Mouse (Mus musculus): ENCODE measurements at regions not wholly inside any gene's neighbourhood (a gene's known extent, or its start where the extent isn't known, plus 50 kb on each side); places are given as distances from the start of the nearest gene placed in this dataset.

GRCm38 (mm10) chr10:95758181-95758580, 84.5 kb downstream of the Gm33543 start:
- Histone ChIP-seq H3K9ac (replicated peaks; ENCODE audit: low read depth, low read length) (no peak overlapping the region), H3K4me3 (ENCODE audit: low read depth, low read length) (no peak overlapping the region), H3K4me2 (replicated peaks; ENCODE audit: low read depth, low read length) (no peak overlapping the region), H3K27ac (ENCODE audit: low read length) (no peak overlapping the region), H3K36me3 (ENCODE audit: control insufficient read depth, insufficient read depth, low read length) (no peaks in the 10 kb centered on the region), H3K4me1 (ENCODE audit: control insufficient read depth, insufficient read depth, low read length) (no peaks in the 10 kb centered on the region), H3K9me3 (ENCODE audit: control insufficient read depth, low read depth, low read length) (no peaks in the 10 kb centered on the region), H3K27me3 (ENCODE audit: control insufficient read depth, insufficient read depth, low read length) (no peaks in the 10 kb centered on the region)
- ATAC-seq (ENCODE audit: insufficient number of reproducible peaks, insufficient read depth, low FRiP score, low read depth): no peak
- WGBS: 91% methylated on average over 8 of the region's 8 CpGs

- Histone ChIP-seq H3K9me3 (ENCODE audit: control insufficient read depth, low read depth, low read length) (no peaks in the 10 kb centered on the region), H3K9ac (replicated peaks; ENCODE audit: low read depth, low read length) (no peak overlapping the region), H3K27ac (ENCODE audit: low read length) (no peak overlapping the region), H3K4me2 (replicated peaks; ENCODE audit: low read depth, low read length) (no peak overlapping the region), H3K4me1 (ENCODE audit: control insufficient read depth, insufficient read depth, low read length) (no peaks in the 10 kb centered on the region), H3K27me3 (ENCODE audit: control insufficient read depth, insufficient read depth, low read length) (no peaks in the 10 kb centered on the region), H3K36me3 (ENCODE audit: control insufficient read depth, insufficient read depth, low read length) (no peaks in the 10 kb centered on the region), H3K4me3 (ENCODE audit: low read depth, low read length) (no peak overlapping the region)
- 89% methylated on average over 3 of the region's 3 CpGs for WGBS
- ATAC-seq (ENCODE audit: insufficient number of reproducible peaks, insufficient read depth, low FRiP score, low read depth): no peak
Observed at GRCm38 (mm10) chr10:95755429-95755828, 82.2 kb upstream of the Anapc15-ps start.

- Histone ChIP-seq H3K27me3 (ENCODE audit: control insufficient read depth, insufficient read depth, low read length) (no peaks in the 10 kb centered on the region), H3K4me1 (ENCODE audit: control insufficient read depth, insufficient read depth, low read length) (no peaks in the 10 kb centered on the region), H3K9me3 (ENCODE audit: control insufficient read depth, low read depth, low read length) (no peaks in the 10 kb centered on the region), H3K36me3 (ENCODE audit: control insufficient read depth, insufficient read depth, low read length) (no peaks in the 10 kb centered on the region), H3K4me3 (ENCODE audit: low read depth, low read length) (no peak overlapping the region), H3K9ac (replicated peaks; ENCODE audit: low read depth, low read length) (no peak overlapping the region), H3K4me2 (replicated peaks; ENCODE audit: low read depth, low read length) (no peak overlapping the region), H3K27ac (ENCODE audit: low read length) (no peak overlapping the region)
- no peak for ATAC-seq (ENCODE audit: insufficient number of reproducible peaks, insufficient read depth, low FRiP score, low read depth)
- WGBS: 88% methylated on average over 11 of the region's 11 CpGs
Observed at GRCm38 (mm10) chr10:95753396-95753905, 80.2 kb upstream of the Anapc15-ps start.

DNA sequence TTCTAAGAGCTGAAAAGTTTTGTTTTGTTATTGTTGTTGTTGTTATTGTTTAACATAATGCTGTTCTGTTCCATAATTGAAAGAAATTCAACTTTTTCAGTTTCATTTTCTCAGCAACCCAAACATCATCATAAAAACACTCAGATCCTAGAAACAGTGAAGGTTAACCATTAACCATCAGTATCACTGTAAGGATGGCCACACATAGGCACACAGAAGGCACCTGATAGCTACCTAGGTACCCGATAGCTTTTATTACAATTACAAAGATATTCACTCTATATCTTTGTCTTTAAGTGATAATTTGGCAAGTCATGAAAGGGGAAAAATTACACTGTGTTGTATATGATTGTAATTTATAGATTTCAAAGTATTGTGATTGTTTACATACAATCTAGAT, 75.1 kb upstream of the Anapc15-ps start:
- Histone ChIP-seq H3K4me1 (ENCODE audit: control insufficient read depth, insufficient read depth, low read length) (no peaks in the 10 kb centered on the region), H3K27me3 (ENCODE audit: control insufficient read depth, insufficient read depth, low read length) (no peaks in the 10 kb centered on the region), H3K9ac (replicated peaks; ENCODE audit: low read depth, low read length) (no peak overlapping the region), H3K27ac (ENCODE audit: low read length) (no peak overlapping the region), H3K4me2 (replicated peaks; ENCODE audit: low read depth, low read length) (no peak overlapping the region), H3K9me3 (ENCODE audit: control insufficient read depth, low read depth, low read length) (no peaks in the 10 kb centered on the region), H3K4me3 (ENCODE audit: low read depth, low read length) (no peak overlapping the region), H3K36me3 (ENCODE audit: control insufficient read depth, insufficient read depth, low read length) (no peaks in the 10 kb centered on the region)
- WGBS: 76% methylated on average over 1 of the region's 1 CpGs
- no peak for ATAC-seq (ENCODE audit: insufficient number of reproducible peaks, insufficient read depth, low FRiP score, low read depth)

DNA sequence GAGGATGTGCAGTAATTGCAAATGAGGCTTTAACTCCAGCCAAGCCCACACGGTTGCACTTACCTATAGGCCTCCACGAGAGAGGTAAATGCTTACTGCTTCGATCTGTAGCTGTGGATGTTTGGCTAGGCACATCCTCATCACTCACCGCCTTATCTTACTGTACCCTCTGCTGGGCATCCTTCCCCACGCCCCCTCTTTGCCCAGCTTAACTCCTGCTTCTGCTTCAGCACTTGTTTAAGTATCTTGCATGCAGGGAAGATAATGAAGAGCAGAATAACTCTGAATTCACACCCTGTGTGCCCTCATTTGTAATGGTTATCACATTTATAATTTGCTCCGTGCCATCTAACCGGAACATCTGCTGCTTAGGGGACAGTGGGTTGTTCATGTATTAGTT, 74.7 kb upstream of the Anapc15-ps start:
- Histone ChIP-seq H3K4me3 (ENCODE audit: low read depth, low read length) (no peak overlapping the region), H3K4me1 (ENCODE audit: control insufficient read depth, insufficient read depth, low read length) (no peaks in the 10 kb centered on the region), H3K27me3 (ENCODE audit: control insufficient read depth, insufficient read depth, low read length) (no peaks in the 10 kb centered on the region), H3K36me3 (ENCODE audit: control insufficient read depth, insufficient read depth, low read length) (no peaks in the 10 kb centered on the region), H3K9ac (replicated peaks; ENCODE audit: low read depth, low read length) (no peak overlapping the region), H3K27ac (ENCODE audit: low read length) (no peak overlapping the region), H3K9me3 (ENCODE audit: control insufficient read depth, low read depth, low read length) (no peaks in the 10 kb centered on the region), H3K4me2 (replicated peaks; ENCODE audit: low read depth, low read length) (no peak overlapping the region)
- ATAC-seq (ENCODE audit: insufficient number of reproducible peaks, insufficient read depth, low FRiP score, low read depth): no peak
- WGBS: 76% methylated on average over 7 of the region's 7 CpGs

GRCm38 (mm10) chr10:95745834-95746620, 72.8 kb upstream of the Anapc15-ps start:
- no peak overlapping the region for H3K9ac ChIP-seq (replicated peaks; ENCODE audit: low read depth, low read length)
- no peaks in the 10 kb centered on the region for H3K27me3 ChIP-seq (ENCODE audit: control insufficient read depth, insufficient read depth, low read length)
- H3K36me3 ChIP-seq (ENCODE audit: control insufficient read depth, insufficient read depth, low read length): no peaks in the 10 kb centered on the region
- H3K4me3 ChIP-seq (ENCODE audit: low read depth, low read length): no peak overlapping the region
- no peak overlapping the region for H3K27ac ChIP-seq (ENCODE audit: low read length)
- H3K4me2 ChIP-seq (replicated peaks; ENCODE audit: low read depth, low read length): no peak overlapping the region
- WGBS: 76% methylated on average over 10 of the region's 10 CpGs
- no peak for ATAC-seq (ENCODE audit: insufficient number of reproducible peaks, insufficient read depth, low FRiP score, low read depth)
- no peaks in the 10 kb centered on the region for H3K9me3 ChIP-seq (ENCODE audit: control insufficient read depth, low read depth, low read length)
- no peaks in the 10 kb centered on the region for H3K4me1 ChIP-seq (ENCODE audit: control insufficient read depth, insufficient read depth, low read length)

- Histone ChIP-seq H3K27ac (ENCODE audit: low read length) (no peak overlapping the region), H3K9me3 (ENCODE audit: control insufficient read depth, low read depth, low read length) (no peaks in the 10 kb centered on the region), H3K27me3 (ENCODE audit: control insufficient read depth, insufficient read depth, low read length) (no peaks in the 10 kb centered on the region), H3K9ac (replicated peaks; ENCODE audit: low read depth, low read length) (no peak overlapping the region), H3K36me3 (ENCODE audit: control insufficient read depth, insufficient read depth, low read length) (no peaks in the 10 kb centered on the region), H3K4me3 (ENCODE audit: low read depth, low read length) (no peak overlapping the region), H3K4me2 (replicated peaks; ENCODE audit: low read depth, low read length) (no peak overlapping the region), H3K4me1 (ENCODE audit: control insufficient read depth, insufficient read depth, low read length) (no peaks in the 10 kb centered on the region)
- no peak for ATAC-seq (ENCODE audit: insufficient number of reproducible peaks, insufficient read depth, low FRiP score, low read depth)
- 88% methylated on average over 2 of the region's 2 CpGs for WGBS
Observed at GRCm38 (mm10) chr10:95745254-95745653, 72.0 kb upstream of the Anapc15-ps start.

DNA sequence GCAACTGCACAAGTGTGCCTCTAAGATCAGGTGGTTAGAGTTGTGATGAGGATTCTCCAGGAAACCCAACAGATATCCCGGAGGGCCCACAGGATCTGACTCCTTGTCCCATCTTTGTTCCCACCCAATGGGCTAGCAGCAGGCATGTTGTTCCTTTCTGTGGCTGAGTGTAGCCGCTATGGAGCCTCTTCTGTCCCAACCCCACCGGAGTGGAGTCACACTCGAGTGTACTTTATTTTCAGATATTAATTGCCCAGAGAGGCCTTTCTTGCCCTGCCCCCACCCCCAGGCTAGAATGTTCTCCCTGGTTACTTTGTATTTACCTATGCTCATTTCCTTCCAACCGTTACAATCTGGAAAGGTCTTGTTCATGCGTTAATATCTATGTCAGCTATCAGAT, 70.4 kb upstream of the Anapc15-ps start:
- Histone ChIP-seq H3K4me2 (replicated peaks; ENCODE audit: low read depth, low read length) (no peak overlapping the region), H3K9ac (replicated peaks; ENCODE audit: low read depth, low read length) (no peak overlapping the region), H3K36me3 (ENCODE audit: control insufficient read depth, insufficient read depth, low read length) (no peaks in the 10 kb centered on the region), H3K27me3 (ENCODE audit: control insufficient read depth, insufficient read depth, low read length) (no peaks in the 10 kb centered on the region), H3K27ac (ENCODE audit: low read length) (no peak overlapping the region), H3K4me3 (ENCODE audit: low read depth, low read length) (no peak overlapping the region), H3K9me3 (ENCODE audit: control insufficient read depth, low read depth, low read length) (no peaks in the 10 kb centered on the region), H3K4me1 (ENCODE audit: control insufficient read depth, insufficient read depth, low read length) (no peaks in the 10 kb centered on the region)
- 82% methylated on average over 6 of the region's 6 CpGs for WGBS
- no peak for ATAC-seq (ENCODE audit: insufficient number of reproducible peaks, insufficient read depth, low FRiP score, low read depth)

- ATAC-seq (ENCODE audit: insufficient number of reproducible peaks, insufficient read depth, low FRiP score, low read depth): no peak
- no peaks in the 10 kb centered on the region for H3K4me1 ChIP-seq (ENCODE audit: control insufficient read depth, insufficient read depth, low read length)
- no peaks in the 10 kb centered on the region for H3K27me3 ChIP-seq (ENCODE audit: control insufficient read depth, insufficient read depth, low read length)
- H3K9me3 ChIP-seq (ENCODE audit: control insufficient read depth, low read depth, low read length): peaks cover 6% of the 10 kb centered on the region; the same call in 1 of the 2 replicates
- no peak overlapping the region for H3K4me2 ChIP-seq (replicated peaks; ENCODE audit: low read depth, low read length)
- no peaks in the 10 kb centered on the region for H3K36me3 ChIP-seq (ENCODE audit: control insufficient read depth, insufficient read depth, low read length)
- 77% methylated on average over 4 of the region's 4 CpGs for WGBS
- H3K9ac ChIP-seq (replicated peaks; ENCODE audit: low read depth, low read length): no peak overlapping the region
- H3K27ac ChIP-seq (ENCODE audit: low read length): no peak overlapping the region
- H3K4me3 ChIP-seq (ENCODE audit: low read depth, low read length): no peak overlapping the region
Observed at GRCm38 (mm10) chr10:95739421-95739820, 66.2 kb upstream of the Anapc15-ps start.
